Mouse (Mus musculus): ENCODE results near the gene Asic4.
A peak's percentile ranks its signal among the peaks of the same experiment; 100 is the strongest.

The Asic4 gene

GRCm38 (mm10) chr1:75467215-75467927 is 17.1 kb downstream of the Asic4 start:
- DNase-seq (ENCODE audit: low spot score): no peak

GRCm38 (mm10) chr1:75469287-75469825 is 19.1 kb downstream of the Asic4 start:
- DNase-seq (ENCODE audit: low spot score): no peak

GRCm38 (mm10) chr1:75476441-75476840 is 26.2 kb downstream of the Asic4 start:
- no peak for DNase-seq (ENCODE audit: low spot score)

GRCm38 (mm10) chr1:75477264-75477965 is 27.2 kb downstream of the Asic4 start:
- DNase-seq (ENCODE audit: low spot score): peak; percentile 68

DNA sequence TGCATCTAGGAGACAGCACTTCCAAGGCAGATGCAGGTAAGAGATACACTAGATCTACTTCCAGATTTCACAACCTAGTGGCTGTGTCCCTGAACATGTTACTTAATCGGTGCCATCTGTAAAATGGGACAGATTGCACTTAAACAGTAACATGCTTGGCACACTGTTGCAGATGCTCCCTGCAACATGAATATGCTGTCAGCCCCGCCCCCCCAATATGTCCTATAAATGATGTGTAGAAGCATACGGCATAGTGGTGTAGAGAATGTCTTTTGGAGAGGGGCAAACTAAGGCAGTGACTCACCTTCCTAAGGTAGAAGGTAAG is 27.7 kb downstream of the Asic4 start:
- DNase-seq (ENCODE audit: low spot score): no peak

DNA sequence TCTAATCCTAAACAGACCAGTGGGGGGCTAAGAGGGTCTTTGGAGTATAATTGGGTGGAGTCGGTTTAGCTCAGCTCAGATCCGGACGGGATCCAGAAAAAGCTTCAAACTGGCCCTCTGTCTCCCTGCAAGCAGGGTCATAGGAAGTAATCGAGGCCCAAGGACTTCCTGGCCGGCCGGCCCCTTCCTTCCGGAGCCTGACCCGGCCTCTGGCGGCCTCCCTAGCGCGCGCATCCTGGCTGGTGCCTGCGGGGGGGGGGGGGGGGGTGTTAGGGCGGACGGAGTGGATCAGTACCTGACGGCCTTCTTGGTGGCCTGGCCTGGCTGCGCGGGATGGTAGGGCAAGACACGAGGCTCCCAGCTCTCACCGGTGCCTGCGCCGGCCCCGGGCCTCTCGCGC is 28.3 kb downstream of the Asic4 start:
- no peak for DNase-seq (ENCODE audit: low spot score)

DNA sequence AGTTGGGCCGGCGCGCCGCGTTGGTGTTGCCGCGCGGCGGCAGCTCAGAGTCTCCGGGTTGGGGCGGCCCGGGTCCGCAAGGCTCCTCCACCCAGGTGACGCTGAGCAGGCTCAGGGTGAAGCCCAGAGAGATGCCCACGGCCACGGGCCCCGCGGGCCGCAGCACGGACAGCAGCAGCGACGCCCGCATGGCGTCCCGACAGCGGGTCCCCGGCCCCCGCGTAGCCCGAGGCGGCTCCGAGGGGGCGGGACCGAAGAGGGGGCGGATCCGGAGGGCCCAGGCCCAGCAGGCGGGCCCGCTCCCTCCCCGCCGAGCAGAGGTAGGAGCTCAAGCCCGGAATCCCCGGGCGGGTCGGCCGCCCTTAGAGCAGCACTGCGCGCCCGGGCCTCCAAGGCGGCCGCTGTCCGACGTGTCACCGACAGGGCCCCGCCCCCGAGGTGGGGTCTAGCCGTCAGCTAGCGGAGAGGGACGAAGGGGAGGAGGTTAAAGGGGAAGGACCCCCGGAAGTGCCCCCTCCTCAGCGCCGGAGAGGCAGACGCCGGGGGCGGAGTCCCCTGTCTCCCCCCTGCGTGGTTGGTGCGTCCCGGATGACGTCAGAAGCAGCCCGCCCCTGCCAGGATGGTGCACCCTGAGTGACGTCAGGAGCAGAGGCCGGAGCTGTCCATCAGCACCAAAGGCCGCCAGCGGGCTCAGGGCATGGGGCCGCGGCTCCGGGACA is 28.8 kb downstream of the Asic4 start, which contains the start of the genes Chpf and Tmem198:
Gene Chpf, minus strand, starts transcription at position 392 of the 719 bp plus-strand sequence.
Gene Tmem198, plus strand, starts transcription at position 617 of the 719 bp plus-strand sequence.
- DNase-seq (ENCODE audit: low spot score): peak; percentile 83

DNA sequence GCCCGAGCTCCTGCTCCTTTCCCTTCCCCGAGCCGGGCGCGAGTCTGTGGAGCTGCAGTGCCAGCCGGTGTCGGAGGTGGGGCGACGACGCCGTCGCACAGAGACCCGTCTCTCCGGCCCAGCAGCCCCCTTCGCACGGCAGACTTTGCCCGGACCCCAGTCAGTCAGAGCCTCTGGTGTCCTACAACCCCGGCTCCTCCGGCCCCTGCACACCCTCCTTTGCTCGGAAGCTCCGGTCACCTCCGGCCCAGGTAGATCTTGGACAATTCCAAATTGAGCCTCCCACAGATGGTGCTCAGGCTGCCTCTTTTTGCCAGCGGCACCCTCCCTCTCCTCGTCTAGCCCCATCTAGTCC is 29.4 kb downstream of the Asic4 start:
- DNase-seq (ENCODE audit: low spot score): no peak

- no peak for DNase-seq (ENCODE audit: low spot score)
These were observed 29.8 kb downstream of the Asic4 start for GRCm38 (mm10) chr1:75480036-75480435.

- DNase-seq (ENCODE audit: low spot score): no peak
These were observed 30.5 kb downstream of the Asic4 start for GRCm38 (mm10) chr1:75480735-75481134.

- no peak for DNase-seq (ENCODE audit: low spot score)
These were observed 36.3 kb downstream of the Asic4 start for GRCm38 (mm10) chr1:75486561-75486960.

DNA sequence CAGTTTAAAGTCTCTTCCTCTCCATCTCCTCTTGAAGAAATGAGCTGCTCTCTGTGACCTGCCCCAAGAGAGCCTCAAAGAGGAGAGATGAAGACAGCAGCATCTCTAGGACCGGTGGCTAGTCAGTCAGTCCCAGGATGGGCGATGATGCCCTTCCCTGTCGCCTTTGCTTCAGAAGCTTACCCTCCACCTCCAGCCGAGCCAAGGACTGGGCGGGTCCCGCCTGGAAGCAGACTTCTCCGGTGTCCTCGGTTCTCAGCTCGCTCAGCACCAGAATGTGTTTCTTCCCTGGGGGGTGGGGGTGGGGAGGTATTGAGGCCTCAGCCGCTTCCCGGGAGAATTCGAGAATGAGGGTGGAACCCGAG is 36.8 kb downstream of the Asic4 start:
- no peak for DNase-seq (ENCODE audit: low spot score)

DNA sequence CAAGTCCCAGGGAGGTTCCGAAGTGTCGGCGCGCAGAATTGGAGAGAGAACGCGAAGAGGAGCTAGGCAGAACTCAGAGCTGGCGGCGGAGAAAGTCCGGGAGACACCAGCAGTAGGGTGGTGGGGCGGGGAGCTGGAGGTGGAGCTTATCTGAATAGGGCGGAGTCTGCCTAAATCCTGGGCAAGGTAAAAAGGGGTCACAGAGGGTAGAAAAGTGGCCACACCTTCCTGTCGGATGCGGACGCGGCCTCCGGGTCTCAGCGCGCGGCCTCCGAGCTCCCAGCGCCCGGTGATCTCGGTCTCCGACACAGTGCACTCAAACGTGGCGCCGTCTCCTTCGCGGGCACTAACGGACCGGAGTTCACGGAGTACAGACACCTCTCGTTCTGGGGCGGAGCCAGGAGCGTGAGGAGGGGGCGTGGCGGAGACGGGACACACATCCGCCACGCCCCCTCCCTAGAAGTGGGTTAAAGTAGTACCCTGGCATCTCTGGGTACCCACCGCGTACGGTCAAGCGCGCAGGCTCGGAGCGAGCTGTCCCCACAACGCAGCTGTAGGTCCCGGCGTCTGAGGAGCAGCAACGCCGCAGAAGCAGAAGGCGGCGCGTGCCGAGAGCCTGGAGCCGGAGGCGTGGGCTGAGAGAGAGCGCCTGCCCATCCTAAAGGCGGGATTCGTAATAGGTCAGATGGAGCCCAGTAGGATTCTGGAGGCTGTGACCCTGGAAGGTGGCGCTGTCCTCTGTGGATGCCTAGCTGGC is 37.3 kb downstream of the Asic4 start:
- DNase-seq (ENCODE audit: low spot score): peak; percentile 5

DNA sequence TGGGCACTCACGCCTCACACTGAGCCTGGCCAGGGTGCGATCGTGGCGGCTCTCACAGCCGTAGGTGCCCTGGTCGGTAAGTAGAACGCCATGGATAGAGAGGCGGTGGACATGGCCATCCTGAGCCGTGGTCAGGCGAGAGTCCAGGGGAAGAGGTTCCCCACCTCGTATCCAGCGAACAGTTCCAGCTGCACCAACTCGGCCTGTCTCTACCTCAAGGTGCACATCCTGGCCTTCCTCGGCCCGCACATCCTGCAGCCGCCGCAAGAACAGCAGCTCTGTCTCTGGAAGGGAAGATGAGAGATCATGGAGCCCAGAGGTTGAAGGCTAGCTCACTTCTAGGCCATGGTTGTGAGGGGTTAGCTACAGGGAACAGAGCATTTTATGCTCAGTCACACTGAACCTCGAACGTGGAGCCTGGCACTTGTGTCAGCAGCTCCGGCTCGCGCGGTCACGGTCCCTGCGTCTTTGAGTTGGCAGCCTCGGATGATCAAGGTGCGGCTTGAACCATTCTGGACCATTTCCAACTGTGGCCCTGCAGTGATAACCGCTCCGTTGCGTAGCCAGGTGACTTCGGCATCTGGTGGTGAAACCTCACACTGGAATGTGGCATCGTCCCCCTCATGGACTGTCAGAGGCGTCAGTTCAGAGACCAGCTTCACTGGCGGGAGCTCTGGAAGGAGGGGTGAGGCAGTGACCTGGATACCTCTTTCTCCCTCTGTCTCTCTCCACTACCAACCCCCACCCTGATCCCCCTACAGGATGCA is 40.7 kb downstream of the Asic4 start:
- DNase-seq (ENCODE audit: low spot score): no peak

- DNase-seq (ENCODE audit: low spot score): no peak
These were observed 42.4 kb downstream of the Asic4 start for GRCm38 (mm10) chr1:75492579-75493170.

- DNase-seq (ENCODE audit: low spot score): no peak
These were observed 44.8 kb downstream of the Asic4 start for GRCm38 (mm10) chr1:75494878-75495548.

DNA sequence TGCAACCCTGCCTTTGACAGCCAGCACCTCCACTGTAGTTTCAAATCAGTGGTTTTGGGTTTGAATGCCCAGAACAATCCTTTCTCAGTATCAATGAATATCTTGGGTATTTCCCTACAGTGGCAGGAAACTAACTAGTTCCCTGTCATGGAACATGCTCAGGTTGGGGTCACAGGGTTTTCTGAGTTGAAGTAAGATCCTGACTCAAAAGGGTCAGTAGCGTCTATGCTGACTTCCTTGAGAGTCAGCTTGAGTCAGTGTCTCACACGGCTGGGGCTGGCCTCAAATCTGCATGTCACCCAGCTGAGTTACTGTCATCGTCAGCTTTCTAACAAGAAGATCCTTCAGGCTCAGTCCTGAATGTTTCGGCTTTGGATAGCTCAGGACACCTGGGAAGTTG is 48.7 kb downstream of the Asic4 start:
- no peak for DNase-seq (ENCODE audit: low spot score)

GRCm38 (mm10) chr1:75499441-75499840 is 49.2 kb downstream of the Asic4 start:
- DNase-seq (ENCODE audit: low spot score): no peak

DNA sequence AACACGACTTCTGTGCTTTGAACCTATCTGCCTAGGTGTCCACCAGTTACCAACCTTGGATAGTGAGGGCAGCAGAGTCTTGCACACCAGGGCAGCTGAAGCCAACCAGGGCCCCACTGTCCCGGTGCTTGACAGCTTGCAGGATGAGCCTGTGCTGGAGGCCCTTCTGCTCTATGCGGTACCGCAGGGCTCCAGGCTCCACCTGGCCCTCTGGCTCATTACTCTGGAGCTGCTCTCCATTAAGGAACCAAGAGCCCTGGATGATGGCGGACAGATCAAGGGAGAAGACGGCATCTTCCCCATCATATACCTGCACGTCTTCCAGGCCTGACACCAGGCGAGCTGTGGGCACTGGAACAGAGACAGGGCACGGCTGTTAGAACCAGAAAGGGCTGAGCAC is 51.7 kb downstream of the Asic4 start:
- DNase-seq (ENCODE audit: low spot score): no peak

GRCm38 (mm10) chr1:75502945-75503650 is 52.9 kb downstream of the Asic4 start:
- no peak for DNase-seq (ENCODE audit: low spot score)
